Mouse (Mus musculus): ENCODE results near the gene Cacna1c. TPM values are rescaled to one million over a fixed set of nuclear protein-coding genes. Genes with fewer than 3 reads are reported as not detected.

Cacna1c gene
- total and polyA plus RNA-seq, 2 experiments from 2014 or later = 4.2 to 43.3 TPM

DNA sequence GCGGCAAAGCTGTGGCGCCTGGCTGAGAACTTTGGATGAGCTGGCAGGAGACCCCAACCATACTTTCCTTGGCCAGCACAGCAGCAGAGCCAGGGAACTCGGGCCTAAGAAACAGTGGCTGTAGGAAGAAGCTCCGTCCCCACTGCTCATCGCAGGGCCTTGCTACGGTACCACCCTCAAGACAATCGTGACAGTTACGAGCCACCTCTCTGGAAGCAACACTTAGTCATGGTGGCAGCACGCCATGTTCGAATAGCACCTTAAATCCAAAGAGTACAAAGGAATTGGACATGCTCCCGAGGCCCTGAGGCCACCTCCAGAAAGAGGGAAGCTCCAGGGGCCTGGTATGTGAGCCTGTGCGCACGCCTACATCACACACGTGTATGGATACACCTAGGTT is 219.6 kb downstream of the Cacna1c start:
- no peak for TF ChIP-seq CTCF (IDR thresholded peaks at IDR 0.05; ENCODE audit: low read depth)
- 73% methylated on average over 14 of the region's 14 CpGs for WGBS

DNA sequence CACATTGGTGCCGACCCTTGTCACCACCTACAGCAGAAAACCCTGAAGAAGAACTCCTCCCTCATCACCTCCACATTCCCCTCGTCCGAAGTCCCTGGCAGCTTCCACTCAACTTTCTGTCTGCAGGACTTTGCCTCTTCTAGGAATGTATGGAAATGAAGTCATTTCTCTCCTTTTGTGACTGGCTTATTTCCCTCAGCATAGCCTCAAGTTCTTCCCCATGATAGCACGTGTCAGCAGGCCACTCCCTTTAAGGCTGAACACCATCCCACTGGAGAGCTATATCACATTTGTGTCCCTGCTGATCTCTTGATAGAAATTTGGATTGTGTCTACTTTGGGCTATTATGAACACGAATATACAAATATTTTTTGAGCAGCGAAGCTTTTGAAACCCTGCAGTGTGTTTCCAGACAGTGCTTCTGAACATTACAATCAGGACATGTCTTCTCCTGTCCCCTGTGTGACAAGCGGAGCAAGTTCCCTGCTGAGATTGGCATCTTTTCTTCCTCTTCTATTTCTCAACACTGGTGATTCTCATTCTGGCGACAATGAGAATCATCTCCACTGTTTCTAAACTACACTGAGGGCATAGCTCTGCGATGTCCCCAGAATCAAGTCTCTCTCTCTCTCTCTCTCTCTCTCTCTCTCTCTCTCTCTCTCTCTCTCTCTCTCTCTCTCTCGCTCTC is 224.2 kb downstream of the Cacna1c start:
- no peak for DNase-seq
- ATAC-seq = no peak
- Histone ChIP-seq H3K4me2 (ENCODE audit: low read depth) (no peak overlapping the region), H3K36me3 (ENCODE audit: insufficient read depth) (no peaks in the 10 kb centered on the region), H3K27ac (ENCODE audit: low read depth, low read length) (no peak overlapping the region), H3K27me3 (ENCODE audit: insufficient read depth, low read length) (no peaks in the 10 kb centered on the region), H3K9ac (no peak overlapping the region), H3K4me3 (ENCODE audit: low read depth, low read length) (no peak overlapping the region), H3K4me1 (ENCODE audit: insufficient read depth) (peaks cover 8% of the 10 kb centered on the region), H3K9me3 (ENCODE audit: low read length) (no peaks in the 10 kb centered on the region)
- WGBS = 66% methylated on average over 9 of the region's 10 CpGs
- no peak for TF ChIP-seq CTCF (IDR thresholded peaks at IDR 0.05; ENCODE audit: low read depth)

More for the DNA sequence above, 219.6 kb downstream of the Cacna1c start:
- H3K9me3 ChIP-seq (ENCODE audit: low read length) = no peaks in the 10 kb centered on the region
- no peak overlapping the region for H3K9ac ChIP-seq
- peaks cover 33% of the 10 kb centered on the region for H3K4me1 ChIP-seq (ENCODE audit: insufficient read depth)
- ATAC-seq (no peak), DNase-seq (no peak)
- H3K4me3 ChIP-seq (ENCODE audit: low read depth, low read length) = no peak overlapping the region
- H3K36me3 ChIP-seq (ENCODE audit: insufficient read depth) = no peaks in the 10 kb centered on the region
- no peaks in the 10 kb centered on the region for H3K27me3 ChIP-seq (ENCODE audit: insufficient read depth, low read length)
- H3K27ac ChIP-seq (ENCODE audit: low read depth, low read length) = peak overlapping the region; percentile 85; the same call in 1 of the 2 replicates
- no peak overlapping the region for H3K4me2 ChIP-seq (ENCODE audit: low read depth)

DNA sequence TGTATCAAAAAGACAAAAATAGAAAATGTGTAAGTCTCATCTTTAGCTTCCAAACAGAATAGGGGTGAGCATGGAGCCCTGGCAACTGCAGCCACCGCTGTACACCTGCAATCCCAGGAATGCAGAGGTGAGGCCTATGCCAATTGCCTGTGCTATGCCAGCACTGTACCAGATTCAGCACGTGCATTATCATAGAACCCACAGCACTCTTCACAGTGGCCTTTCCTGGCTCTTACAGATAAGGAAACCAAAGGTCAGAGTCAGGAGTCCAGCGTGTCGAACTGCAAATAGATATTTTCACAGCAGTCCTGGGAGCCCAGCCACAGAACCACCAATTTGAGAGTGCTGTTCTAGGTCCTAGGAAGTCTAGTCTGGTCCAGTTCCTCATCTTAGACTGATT is 227.4 kb downstream of the Cacna1c start:
- Histone ChIP-seq H3K4me2 (ENCODE audit: low read depth) (no peak overlapping the region), H3K27me3 (ENCODE audit: insufficient read depth, low read length) (no peaks in the 10 kb centered on the region), H3K4me1 (ENCODE audit: insufficient read depth) (0 out of 2 replicates have a peak, but pooled peaks cover 2% of the 10 kb centered on the region), H3K9ac (no peak overlapping the region), H3K36me3 (ENCODE audit: insufficient read depth) (no peaks in the 10 kb centered on the region), H3K27ac (ENCODE audit: low read depth, low read length) (no peak overlapping the region), H3K4me3 (ENCODE audit: low read depth, low read length) (no peak overlapping the region), H3K9me3 (ENCODE audit: low read length) (no peaks in the 10 kb centered on the region)
- no peak for ATAC-seq
- no peak for TF ChIP-seq CTCF (IDR thresholded peaks at IDR 0.05; ENCODE audit: low read depth)
- 85% methylated on average over 4 of the region's 4 CpGs for WGBS
- no peak for DNase-seq

DNA sequence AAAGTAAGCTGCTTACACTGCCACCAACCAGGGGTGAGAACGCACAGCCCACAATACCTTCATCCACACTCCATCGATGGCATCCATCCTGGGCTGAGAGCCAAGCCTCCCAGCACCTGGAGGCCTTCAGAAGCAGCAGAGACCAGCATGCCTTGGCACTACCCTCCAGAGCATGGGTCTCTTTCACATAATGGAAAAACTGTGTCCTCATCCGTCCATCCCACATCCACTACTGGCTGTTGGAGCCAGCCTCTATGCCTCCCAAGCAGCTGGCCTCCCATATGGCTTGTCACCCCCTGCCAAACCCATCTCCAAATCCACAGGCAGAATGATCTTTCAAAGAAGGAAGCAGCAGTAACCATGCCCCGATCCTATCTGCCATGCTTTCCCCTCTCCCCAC is 229.3 kb downstream of the Cacna1c start:
- Histone ChIP-seq H3K27me3 (ENCODE audit: insufficient read depth, low read length) (no peaks in the 10 kb centered on the region), H3K4me2 (ENCODE audit: low read depth) (no peak overlapping the region), H3K9me3 (ENCODE audit: low read length) (no peaks in the 10 kb centered on the region), H3K4me3 (ENCODE audit: low read depth, low read length) (no peak overlapping the region), H3K27ac (ENCODE audit: low read depth, low read length) (no peak overlapping the region), H3K36me3 (ENCODE audit: insufficient read depth) (no peaks in the 10 kb centered on the region), H3K9ac (no peak overlapping the region), H3K4me1 (ENCODE audit: insufficient read depth) (0 out of 2 replicates have a peak, but pooled peaks cover 2% of the 10 kb centered on the region)
- ATAC-seq = peak; percentile 51
- TF ChIP-seq CTCF (IDR thresholded peaks at IDR 0.05; ENCODE audit: low read depth) = no peak
- peak; percentile 50 for DNase-seq
- WGBS = 51% methylated on average over 4 of the region's 4 CpGs

DNA sequence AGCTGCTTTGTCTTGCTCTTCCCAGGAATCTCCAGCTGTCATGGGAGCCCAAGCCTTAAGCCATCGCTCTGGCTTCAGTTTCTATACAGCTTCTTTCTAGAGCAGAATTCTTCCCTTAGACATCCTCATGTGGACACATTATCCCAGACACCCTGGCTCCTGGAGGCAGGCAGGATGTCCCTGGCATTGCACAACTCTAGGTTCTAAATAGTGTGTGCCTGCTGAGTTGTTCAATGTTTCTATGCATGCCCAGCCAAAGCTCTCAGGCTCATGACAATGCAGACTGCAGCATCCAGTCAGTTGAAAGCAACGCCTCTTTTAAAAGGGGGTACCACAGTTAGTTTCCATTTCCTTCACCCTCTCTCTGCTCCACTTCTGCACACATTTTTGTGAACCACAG is 230.6 kb downstream of the Cacna1c start:
- no peak for DNase-seq
- Histone ChIP-seq H3K36me3 (ENCODE audit: insufficient read depth) (no peaks in the 10 kb centered on the region), H3K4me1 (ENCODE audit: insufficient read depth) (no peaks in the 10 kb centered on the region), H3K4me3 (ENCODE audit: low read depth, low read length) (no peak overlapping the region), H3K9ac (no peak overlapping the region), H3K9me3 (ENCODE audit: low read length) (no peaks in the 10 kb centered on the region), H3K4me2 (ENCODE audit: low read depth) (no peak overlapping the region), H3K27ac (ENCODE audit: low read depth, low read length) (no peak overlapping the region), H3K27me3 (ENCODE audit: insufficient read depth, low read length) (no peaks in the 10 kb centered on the region)
- 61% methylated on average over 2 of the region's 2 CpGs for WGBS
- TF ChIP-seq CTCF (IDR thresholded peaks at IDR 0.05; ENCODE audit: low read depth) = no peak
- no peak; the same call in 1 of the 2 replicates for ATAC-seq

DNA sequence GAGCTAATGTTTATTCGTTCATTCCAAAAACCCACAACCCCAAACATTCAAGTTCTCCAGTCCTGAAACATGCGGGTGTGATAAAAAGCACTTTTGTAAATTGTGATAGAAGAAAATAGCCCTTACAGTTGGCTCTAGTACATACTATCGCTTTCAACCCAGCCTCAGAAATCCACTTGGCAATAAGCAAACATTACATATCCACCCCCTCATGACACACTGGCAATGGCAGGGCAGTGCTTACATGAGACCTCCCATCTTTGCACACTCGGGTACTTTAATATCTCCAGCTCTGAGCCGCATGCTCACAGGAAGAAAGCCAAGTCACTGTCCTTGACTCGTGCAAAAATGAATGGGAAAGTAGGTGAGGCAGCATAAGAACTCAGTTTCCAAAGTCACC is 232.4 kb downstream of the Cacna1c start:
- WGBS = 75% methylated on average over 6 of the region's 6 CpGs
- H3K4me1 ChIP-seq (ENCODE audit: insufficient read depth) = no peaks in the 10 kb centered on the region
- TF ChIP-seq CTCF (IDR thresholded peaks at IDR 0.05; ENCODE audit: low read depth) = no peak
- H3K4me2 ChIP-seq (ENCODE audit: low read depth) = no peak overlapping the region
- ATAC-seq = no peak
- no peaks in the 10 kb centered on the region for H3K27me3 ChIP-seq (ENCODE audit: insufficient read depth, low read length)
- no peak for DNase-seq
- H3K27ac ChIP-seq (ENCODE audit: low read depth, low read length) = no peak overlapping the region
- no peaks in the 10 kb centered on the region for H3K9me3 ChIP-seq (ENCODE audit: low read length)
- no peak overlapping the region for H3K4me3 ChIP-seq (ENCODE audit: low read depth, low read length)
- H3K9ac ChIP-seq = no peak overlapping the region
- H3K36me3 ChIP-seq (ENCODE audit: insufficient read depth) = no peaks in the 10 kb centered on the region

DNA sequence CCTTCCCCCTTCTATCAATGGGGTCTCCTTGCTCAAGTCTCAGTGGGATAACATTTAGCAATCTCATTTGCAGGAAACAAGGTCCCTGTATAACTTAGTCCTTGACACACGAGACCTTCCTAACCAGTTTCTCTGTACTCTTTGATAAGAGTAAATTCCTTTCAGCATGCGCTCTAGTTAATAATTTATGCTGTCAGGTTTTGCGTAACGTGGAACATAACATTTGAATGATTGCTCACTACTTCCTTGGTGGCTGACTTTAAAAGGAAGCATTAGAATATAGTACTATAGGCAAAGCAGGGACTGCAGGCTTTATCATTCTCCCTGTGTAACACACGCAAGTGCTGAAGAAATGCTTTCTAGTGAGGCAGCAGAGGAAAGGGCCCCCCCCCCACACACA is 232.9 kb downstream of the Cacna1c start:
- H3K4me2 ChIP-seq (ENCODE audit: low read depth) = no peak overlapping the region
- H3K36me3 ChIP-seq (ENCODE audit: insufficient read depth) = no peaks in the 10 kb centered on the region
- H3K27me3 ChIP-seq (ENCODE audit: insufficient read depth, low read length) = no peaks in the 10 kb centered on the region
- no peak overlapping the region for H3K4me3 ChIP-seq (ENCODE audit: low read depth, low read length)
- H3K9me3 ChIP-seq (ENCODE audit: low read length) = no peaks in the 10 kb centered on the region
- TF ChIP-seq CTCF (IDR thresholded peaks at IDR 0.05; ENCODE audit: low read depth) = no peak
- ATAC-seq = peak; percentile 43; the same call in 1 of the 2 replicates
- 70% methylated on average over 5 of the region's 5 CpGs for WGBS
- H3K4me1 ChIP-seq (ENCODE audit: insufficient read depth) = no peaks in the 10 kb centered on the region
- H3K9ac ChIP-seq = no peak overlapping the region
- H3K27ac ChIP-seq (ENCODE audit: low read depth, low read length) = no peak overlapping the region
- DNase-seq = no peak

Data from forebrain, postnatal 0 days (tissue).